Mouse (Mus musculus): ENCODE data around the gene Atp2b2. TPM values are rescaled to one million over a fixed set of nuclear protein-coding genes. Genes with fewer than 3 reads are reported as not detected.

Atp2b2 gene
- polyA plus RNA-seq, 1 experiment from 2014 or later, result 0.09 TPM

DNA sequence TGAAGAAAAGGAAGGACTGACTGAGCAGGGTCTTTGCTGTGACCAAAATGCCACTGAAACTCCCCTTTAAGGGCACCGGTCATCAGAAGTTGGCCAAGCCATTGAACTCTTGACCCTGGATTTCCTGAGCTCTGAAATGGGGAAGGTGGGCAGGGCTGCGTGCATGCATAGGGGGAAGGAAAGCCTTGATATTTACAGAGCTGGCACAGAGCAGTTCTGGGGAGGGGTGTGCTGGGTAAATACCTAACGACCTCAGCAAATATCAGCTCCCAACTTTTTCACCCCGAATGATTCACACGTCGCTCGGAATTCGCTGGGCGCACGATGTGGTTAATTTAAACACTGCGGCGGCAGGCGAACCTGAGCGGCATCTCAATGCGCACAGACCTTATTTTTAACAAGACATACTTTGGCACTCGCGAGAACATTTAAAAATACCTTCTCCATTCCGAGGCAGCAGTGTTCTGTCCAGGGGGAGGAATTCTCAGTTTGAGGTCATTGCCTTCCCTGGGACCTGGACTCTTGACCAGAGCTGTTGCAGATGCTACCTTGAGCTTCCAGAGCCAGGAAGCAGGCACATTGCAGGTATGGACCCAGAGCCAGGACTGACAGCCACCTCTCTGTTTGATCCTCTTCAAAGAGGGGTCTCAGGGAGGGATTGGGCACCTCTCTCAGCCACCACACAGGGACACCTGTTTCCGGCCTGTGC lies 85.0 kb downstream of the Atp2b2 start:
- 57% methylated on average over 19 of the region's 19 CpGs for WGBS
- Histone ChIP-seq H3K36me3 (ENCODE audit: insufficient read depth) (no peaks in the 10 kb centered on the region), H3K9ac (no peak overlapping the region), H3K4me2 (no peak overlapping the region), H3K27ac (ENCODE audit: low read depth) (no peak overlapping the region), H3K9me3 (ENCODE audit: low read depth, low read length) (no peaks in the 10 kb centered on the region), H3K27me3 (ENCODE audit: insufficient read depth, low read length) (no peaks in the 10 kb centered on the region), H3K4me1 (ENCODE audit: insufficient read depth) (no peaks in the 10 kb centered on the region), H3K4me3 (ENCODE audit: low read depth, low read length) (no peak overlapping the region)
- ATAC-seq (ENCODE audit: insufficient read depth) (no peak), DNase-seq (peak; percentile 28)
- TF ChIP-seq CTCF (IDR thresholded peaks at IDR 0.05; ENCODE audit: low read depth), result no peak

- no peak for DNase-seq
- 78% methylated on average over 8 of the region's 8 CpGs for WGBS
These were observed 94.9 kb downstream of the Atp2b2 start for GRCm38 (mm10) chr6:113947515-113947914.

GRCm38 (mm10) chr6:113942355-113942754 lies 100.1 kb downstream of the Atp2b2 start:
- Histone ChIP-seq H3K4me2 (no peak overlapping the region), H3K4me1 (ENCODE audit: insufficient read depth) (no peaks in the 10 kb centered on the region), H3K27me3 (ENCODE audit: insufficient read depth, low read length) (no peaks in the 10 kb centered on the region), H3K36me3 (ENCODE audit: insufficient read depth) (no peaks in the 10 kb centered on the region), H3K27ac (ENCODE audit: low read depth) (no peak overlapping the region), H3K9ac (no peak overlapping the region), H3K9me3 (ENCODE audit: low read depth, low read length) (no peaks in the 10 kb centered on the region), H3K4me3 (ENCODE audit: low read depth, low read length) (no peak overlapping the region)
- no peak for TF ChIP-seq CTCF (IDR thresholded peaks at IDR 0.05; ENCODE audit: low read depth)
- ATAC-seq (ENCODE audit: insufficient read depth), result no peak
- 42% methylated on average over 12 of the region's 12 CpGs for WGBS
- no peak for DNase-seq

More at GRCm38 (mm10) chr6:113947515-113947914, 94.9 kb downstream of the Atp2b2 start:
- no peaks in the 10 kb centered on the region for H3K4me1 ChIP-seq (ENCODE audit: insufficient read depth)
- H3K9ac ChIP-seq, result no peak overlapping the region
- no peak for TF ChIP-seq CTCF (IDR thresholded peaks at IDR 0.05; ENCODE audit: low read depth)
- H3K27ac ChIP-seq (ENCODE audit: low read depth), result no peak overlapping the region
- H3K27me3 ChIP-seq (ENCODE audit: insufficient read depth, low read length), result no peaks in the 10 kb centered on the region
- ATAC-seq (ENCODE audit: insufficient read depth), result no peak
- H3K4me3 ChIP-seq (ENCODE audit: low read depth, low read length), result no peak overlapping the region
- H3K4me2 ChIP-seq, result no peak overlapping the region
- H3K36me3 ChIP-seq (ENCODE audit: insufficient read depth), result no peaks in the 10 kb centered on the region
- H3K9me3 ChIP-seq (ENCODE audit: low read depth, low read length), result no peaks in the 10 kb centered on the region

GRCm38 (mm10) chr6:113941324-113941723 lies 101.1 kb downstream of the Atp2b2 start:
- ATAC-seq (ENCODE audit: insufficient read depth) (no peak), DNase-seq (no peak)
- no peaks in the 10 kb centered on the region for H3K27me3 ChIP-seq (ENCODE audit: insufficient read depth, low read length)
- H3K9ac ChIP-seq, result no peak overlapping the region
- no peaks in the 10 kb centered on the region for H3K4me1 ChIP-seq (ENCODE audit: insufficient read depth)
- H3K4me3 ChIP-seq (ENCODE audit: low read depth, low read length), result no peak overlapping the region
- H3K4me2 ChIP-seq, result no peak overlapping the region
- H3K27ac ChIP-seq (ENCODE audit: low read depth), result no peak overlapping the region
- TF ChIP-seq CTCF (IDR thresholded peaks at IDR 0.05; ENCODE audit: low read depth), result no peak
- no peaks in the 10 kb centered on the region for H3K36me3 ChIP-seq (ENCODE audit: insufficient read depth)
- H3K9me3 ChIP-seq (ENCODE audit: low read depth, low read length), result no peaks in the 10 kb centered on the region
- 66% methylated on average over 5 of the region's 5 CpGs for WGBS

- ATAC-seq (ENCODE audit: insufficient read depth) (no peak), DNase-seq (no peak)
- no peak overlapping the region for H3K9ac ChIP-seq
- WGBS, result 93% methylated on average over 8 of the region's 8 CpGs
- H3K36me3 ChIP-seq (ENCODE audit: insufficient read depth), result no peaks in the 10 kb centered on the region
- no peaks in the 10 kb centered on the region for H3K27me3 ChIP-seq (ENCODE audit: insufficient read depth, low read length)
- H3K27ac ChIP-seq (ENCODE audit: low read depth), result no peak overlapping the region
- H3K9me3 ChIP-seq (ENCODE audit: low read depth, low read length), result no peaks in the 10 kb centered on the region
- no peaks in the 10 kb centered on the region for H3K4me1 ChIP-seq (ENCODE audit: insufficient read depth)
- TF ChIP-seq CTCF (IDR thresholded peaks at IDR 0.05; ENCODE audit: low read depth), result no peak
- H3K4me3 ChIP-seq (ENCODE audit: low read depth, low read length), result no peak overlapping the region
- no peak overlapping the region for H3K4me2 ChIP-seq
These were observed 103.0 kb downstream of the Atp2b2 start for GRCm38 (mm10) chr6:113939442-113939841.

- ATAC-seq (ENCODE audit: insufficient read depth) (no peak), DNase-seq (peak; percentile 6)
- H3K4me2 ChIP-seq, result no peak overlapping the region
- 39% methylated on average over 6 of the region's 6 CpGs for WGBS
- no peak overlapping the region for H3K4me3 ChIP-seq (ENCODE audit: low read depth, low read length)
- no peak overlapping the region for H3K27ac ChIP-seq (ENCODE audit: low read depth)
- H3K4me1 ChIP-seq (ENCODE audit: insufficient read depth), result no peaks in the 10 kb centered on the region
- no peaks in the 10 kb centered on the region for H3K36me3 ChIP-seq (ENCODE audit: insufficient read depth)
- no peaks in the 10 kb centered on the region for H3K9me3 ChIP-seq (ENCODE audit: low read depth, low read length)
- H3K27me3 ChIP-seq (ENCODE audit: insufficient read depth, low read length), result no peaks in the 10 kb centered on the region
- no peak for TF ChIP-seq CTCF (IDR thresholded peaks at IDR 0.05; ENCODE audit: low read depth)
- no peak overlapping the region for H3K9ac ChIP-seq
These were observed 105.5 kb downstream of the Atp2b2 start for GRCm38 (mm10) chr6:113936811-113937508.

DNA sequence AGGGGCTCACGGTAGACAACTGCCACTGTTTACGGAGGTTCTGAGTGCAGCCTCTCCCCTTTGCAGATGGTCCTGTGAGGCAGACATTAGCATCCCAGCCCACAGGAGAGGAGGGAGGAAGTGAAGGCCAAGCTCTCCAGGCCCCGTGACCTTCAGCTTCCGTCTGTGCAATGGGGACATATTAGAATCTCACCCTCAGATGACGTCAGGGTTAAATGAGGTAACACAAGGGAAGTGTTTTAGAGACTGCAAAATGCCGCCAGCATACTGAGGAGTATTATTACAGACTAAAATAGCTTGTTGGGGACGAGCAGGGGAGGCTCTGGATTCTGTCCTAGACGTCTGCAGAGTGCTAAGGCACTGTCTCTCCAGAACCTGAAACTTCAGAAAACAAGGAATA lies 106.3 kb downstream of the Atp2b2 start:
- Histone ChIP-seq H3K4me3 (ENCODE audit: low read depth, low read length) (no peak overlapping the region), H3K36me3 (ENCODE audit: insufficient read depth) (no peaks in the 10 kb centered on the region), H3K27me3 (ENCODE audit: insufficient read depth, low read length) (no peaks in the 10 kb centered on the region), H3K4me2 (no peak overlapping the region), H3K4me1 (ENCODE audit: insufficient read depth) (no peaks in the 10 kb centered on the region), H3K9me3 (ENCODE audit: low read depth, low read length) (no peaks in the 10 kb centered on the region), H3K27ac (ENCODE audit: low read depth) (no peak overlapping the region), H3K9ac (no peak overlapping the region)
- DNase-seq, result no peak
- ATAC-seq (ENCODE audit: insufficient read depth), result no peak
- TF ChIP-seq CTCF (IDR thresholded peaks at IDR 0.05; ENCODE audit: low read depth), result no peak
- WGBS, result 51% methylated on average over 8 of the region's 8 CpGs

Data from lung, embryonic 14.5 days (tissue).